Comparison of ENCODE assay signal across 8 mouse cellular contexts in the genomic region with DNA sequence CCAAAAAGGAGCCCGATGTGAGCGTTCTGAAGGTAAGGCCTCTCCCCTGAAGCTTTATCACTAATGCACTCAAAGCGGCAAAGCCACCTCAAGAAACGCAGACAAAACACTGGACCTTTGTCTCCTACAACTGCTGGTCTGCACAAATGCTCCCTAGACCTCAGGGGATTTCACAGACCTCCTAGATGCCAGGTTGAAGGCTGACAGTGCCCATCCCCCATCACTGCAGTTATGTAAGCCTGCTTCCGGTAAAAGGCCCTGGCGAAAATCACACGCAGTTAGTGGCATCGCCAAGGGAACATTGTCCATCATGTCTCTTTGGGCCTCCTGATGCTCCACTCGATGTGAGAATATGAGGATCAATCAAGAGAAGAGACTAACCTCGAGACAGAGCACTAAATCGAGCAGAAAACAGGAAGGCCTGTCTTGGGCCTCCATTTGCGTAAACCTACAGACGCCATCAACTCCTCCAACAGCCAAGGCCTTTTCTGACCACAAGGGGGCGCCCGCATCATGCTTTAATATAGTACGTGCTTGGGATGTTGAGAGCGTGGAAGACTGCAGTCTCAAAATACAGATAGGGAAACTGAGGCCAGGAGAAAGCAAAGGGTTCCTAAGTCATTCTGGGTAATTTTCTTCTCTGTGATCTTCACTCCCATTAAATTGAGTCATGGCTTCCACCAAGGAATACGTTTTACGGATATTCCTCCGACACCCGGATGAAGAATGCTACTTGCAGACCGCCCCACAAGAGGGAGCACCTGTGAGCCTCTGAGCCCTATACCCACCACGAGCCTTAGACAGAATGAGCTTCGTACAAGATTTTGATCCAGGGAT.
A peak's percentile ranks its signal among the peaks of the same experiment; 100 is the strongest.
DNase-seq lines count a peak whose midpoint lies in the region; ATAC-seq and TF ChIP-seq lines count a peak whose summit lies in the region.

No protein-coding gene starts in this region.

- 0 out of 2 replicates have a peak, but pooled peaks cover 3% of the 10 kb centered on the region for H3K27me3 ChIP-seq in forebrain, embryonic 14.5 days (replicated peaks; ENCODE audit: control insufficient read depth, insufficient read depth, low read length)
- H3K27me3 ChIP-seq in liver, embryonic 15.5 days = no peaks in the 10 kb centered on the region
- no peaks in the 10 kb centered on the region for H3K27me3 ChIP-seq in neural tube, embryonic 12.5 days (replicated peaks)
- H3K27me3 ChIP-seq in stomach, postnatal 0 days (ENCODE audit: control insufficient read depth, insufficient read depth, low read length) = no peaks in the 10 kb centered on the region

- no peak overlapping the region for H3K9ac ChIP-seq in forebrain, embryonic 14.5 days (ENCODE audit: low read length)
- H3K9ac ChIP-seq in liver, embryonic 15.5 days = no peak overlapping the region
- H3K9ac ChIP-seq in neural tube, embryonic 12.5 days = no peak overlapping the region
- H3K9ac ChIP-seq in stomach, postnatal 0 days (ENCODE audit: low read length) = no peak overlapping the region

- TF ChIP-seq EP300 in stomach, postnatal 0 days (optimal IDR thresholded peaks at IDR 0.05) = no peak

- intact Hi-C loops in heart, postnatal 10 days (cut with DNase I) = loop anchor here (1.0 to 2.0 kb wide), 2 partner anchors 146 to 250 kb away; no protein-coding TSS in a partner anchor

- H3K36me3 ChIP-seq in forebrain, embryonic 14.5 days (ENCODE audit: control insufficient read depth, insufficient read depth, low read length) = no peaks in the 10 kb centered on the region
- no peaks in the 10 kb centered on the region for H3K36me3 ChIP-seq in liver, embryonic 15.5 days (replicated peaks)
- H3K36me3 ChIP-seq in neural tube, embryonic 12.5 days = no peaks in the 10 kb centered on the region
- H3K36me3 ChIP-seq in stomach, postnatal 0 days (ENCODE audit: control insufficient read depth, insufficient read depth, low read length) = no peaks in the 10 kb centered on the region

- peak; percentile 85 for ATAC-seq in cerebellum, adult (ENCODE audit: insufficient number of reproducible peaks, low FRiP score, low TSS enrichment)
- ATAC-seq in forebrain, embryonic 14.5 days = peak; percentile 88
- ATAC-seq in liver, embryonic 15.5 days (ENCODE audit: insufficient read depth) = peak; percentile 49; the same call in 1 of the 2 replicates
- peak; percentile 91 for ATAC-seq in neural tube, embryonic 12.5 days (ENCODE audit: low FRiP score, low read depth)
- peak; percentile 92 for ATAC-seq in stomach, postnatal 0 days (ENCODE audit: low FRiP score, low TSS enrichment)

- DNase-seq in ES-CJ7 (ENCODE audit: low read depth, low spot score) = peak; percentile 87
- DNase-seq in forebrain, embryonic 14.5 days (ENCODE audit: low spot score) = peak; percentile 93
- peak; percentile 87 to 93 for DNase-seq in heart, postnatal 10 days
- peak; percentile 91 to 92 for DNase-seq in kidney, postnatal 4 days
- DNase-seq in stomach, postnatal 0 days (ENCODE audit: low spot score) = peak; percentile 82

- H3K4me1 ChIP-seq in forebrain, embryonic 14.5 days (ENCODE audit: control insufficient read depth, insufficient read depth, low read length) = 0 out of 2 replicates have a peak, but pooled peaks cover 3% of the 10 kb centered on the region
- no peaks in the 10 kb centered on the region for H3K4me1 ChIP-seq in liver, embryonic 15.5 days (replicated peaks)
- no peaks in the 10 kb centered on the region for H3K4me1 ChIP-seq in neural tube, embryonic 12.5 days
- no peaks in the 10 kb centered on the region for H3K4me1 ChIP-seq in stomach, postnatal 0 days (replicated peaks; ENCODE audit: control insufficient read depth, insufficient read depth)

- no peaks in the 10 kb centered on the region for H3K9me3 ChIP-seq in forebrain, embryonic 14.5 days (replicated peaks; ENCODE audit: control insufficient read depth, low read length)
- no peaks in the 10 kb centered on the region for H3K9me3 ChIP-seq in liver, embryonic 15.5 days (replicated peaks)
- no peaks in the 10 kb centered on the region for H3K9me3 ChIP-seq in neural tube, embryonic 12.5 days
- H3K9me3 ChIP-seq in stomach, postnatal 0 days (ENCODE audit: control insufficient read depth, low read length) = no peaks in the 10 kb centered on the region

- peak; percentile 87 for TF ChIP-seq CTCF in stomach, postnatal 0 days (IDR thresholded peaks at IDR 0.05; ENCODE audit: low read depth)

- H3K4me2 ChIP-seq in forebrain, embryonic 14.5 days (ENCODE audit: low read length) = peak overlapping the region; percentile 43
- peak overlapping the region; percentile 41 for H3K4me2 ChIP-seq in liver, embryonic 15.5 days
- H3K4me2 ChIP-seq in neural tube, embryonic 12.5 days (replicated peaks) = peak overlapping the region; percentile 49
- peak overlapping the region; percentile 40 for H3K4me2 ChIP-seq in stomach, postnatal 0 days (replicated peaks; ENCODE audit: low read depth)

- no peak overlapping the region for H3K27ac ChIP-seq in forebrain, embryonic 14.5 days (ENCODE audit: low read depth, low read length)
- H3K27ac ChIP-seq in liver, embryonic 15.5 days (replicated peaks) = no peak overlapping the region
- H3K27ac ChIP-seq in neural tube, embryonic 12.5 days = no peak overlapping the region
- H3K27ac ChIP-seq in stomach, postnatal 0 days (replicated peaks) = no peak overlapping the region

- WGBS in forebrain, embryonic 14.5 days = 34% methylated on average over 24 of the region's 24 CpGs
- 31% methylated on average over 24 of the region's 24 CpGs for WGBS in liver, embryonic 15.5 days (ENCODE audit: insufficient replicate concordance)
- 35% methylated on average over 24 of the region's 24 CpGs for WGBS in neural tube, embryonic 12.5 days
- 37% methylated on average over 24 of the region's 24 CpGs for WGBS in stomach, postnatal 0 days

- peak overlapping the region; percentile 12 for H3K4me3 ChIP-seq in forebrain, embryonic 14.5 days (ENCODE audit: low read depth, low read length)
- H3K4me3 ChIP-seq in liver, embryonic 15.5 days (replicated peaks) = 0 out of 2 replicates have a peak overlapping the region, but pooled peaks have one; percentile 7
- peak overlapping the region; percentile 19; the same call in 1 of the 2 replicates for H3K4me3 ChIP-seq in neural tube, embryonic 12.5 days
- H3K4me3 ChIP-seq in stomach, postnatal 0 days (ENCODE audit: low read depth, low read length) = no peak overlapping the region; the same call in 1 of the 2 replicates
